Mouse (Mus musculus) neural tube, embryonic 13.5 days (tissue): ENCODE data around the gene Tigit. TPM values are rescaled to one million over a fixed set of nuclear protein-coding genes. Genes with fewer than 3 reads are reported as not detected.

Source experiments
- ATAC-seq: fragments of 200-750 bp; cut with Nextera tagmentation; 2 replicates; pipeline ENCODE4 v1.8.0; 2017; ENCODE audit warnings: low read depth, mild to moderate bottlenecking, moderate TSS enrichment, moderate library complexity
- H3K27ac ChIP-seq: fragments of 300-500 bp; sonication (generic); replicated peaks from 2 replicates; pipeline ENCODE4 v1.5.1; 2015; ENCODE audit warnings: moderate library complexity, mild to moderate bottlenecking, inconsistent platforms
- H3K27me3 ChIP-seq: fragments of 300-500 bp; sonication (generic); 2 replicates; pipeline ENCODE4 v1.6.1; 2015; ENCODE audit warnings: mild to moderate bottlenecking, inconsistent platforms
- H3K36me3 ChIP-seq: fragments of 300-500 bp; sonication (generic); 2 replicates; pipeline ENCODE4 v1.6.1; 2015; ENCODE audit warnings: mild to moderate bottlenecking, inconsistent platforms
- H3K4me1 ChIP-seq: fragments of 300-500 bp; sonication (generic); replicated peaks from 2 replicates; pipeline ENCODE4 v1.6.1; 2015; ENCODE audit warnings: inconsistent platforms
- H3K4me2 ChIP-seq: fragments of 300-500 bp; sonication (generic); 2 replicates; pipeline ENCODE4 v1.6.1; 2015; ENCODE audit warnings: inconsistent platforms, mild to moderate bottlenecking, moderate library complexity
- H3K4me3 ChIP-seq: fragments of 300-500 bp; sonication (generic); 2 replicates; pipeline ENCODE4 v1.5.1; 2015; ENCODE audit warnings: mild to moderate bottlenecking, inconsistent platforms
- H3K9ac ChIP-seq: fragments of 300-500 bp; sonication (generic); 2 replicates; pipeline ENCODE4 v1.6.1; 2015; ENCODE audit warnings: moderate library complexity, mild to moderate bottlenecking, inconsistent platforms
- H3K9me3 ChIP-seq: fragments of 300-500 bp; sonication (generic); 2 replicates; pipeline ENCODE4 v1.6.1; 2016; ENCODE audit warnings: inconsistent platforms
- WGBS: fragments of 180-500 bp; shearing (Covaris S2); methylation state at CpG from one replicate; pipeline ENCODE4 v1.1.7; 2015; 5-methylcytosine and 5-hydroxymethylcytosine counted together
- polyA plus RNA-seq: library from polyadenylated mRNA; unstranded; fragments of >200 nt; fragmentation: Nextera tagmentation; extraction: Ambion mirVana; gene quantifications from 2 replicates; pipeline ENCODE4 v1.2.1, GENCODE M21; 2015

Tigit gene
- polyA plus RNA-seq, 1 experiment from 2014 or later: not detected

- no peaks in the 10 kb centered on the region for H3K4me1 ChIP-seq
- no peak for ATAC-seq
- 76% methylated on average over 7 of the region's 7 CpGs for WGBS
Observed at GRCm38 (mm10) chr16:43695852-43696251, 31.9 kb upstream of the Tigit start.

GRCm38 (mm10) chr16:43694104-43694503, 30.2 kb upstream of the Tigit start:
- Histone ChIP-seq H3K9ac (no peak overlapping the region), H3K4me2 (no peak overlapping the region), H3K4me1 (no peaks in the 10 kb centered on the region), H3K9me3 (no peaks in the 10 kb centered on the region), H3K27ac (no peak overlapping the region), H3K4me3 (no peak overlapping the region), H3K27me3 (no peaks in the 10 kb centered on the region), H3K36me3 (no peaks in the 10 kb centered on the region)
- 94% methylated on average over 11 of the region's 11 CpGs for WGBS
- no peak for ATAC-seq

More at GRCm38 (mm10) chr16:43695852-43696251, 31.9 kb upstream of the Tigit start:
- H3K9me3 ChIP-seq: no peaks in the 10 kb centered on the region
- H3K36me3 ChIP-seq: no peaks in the 10 kb centered on the region
- H3K4me3 ChIP-seq: no peak overlapping the region
- no peaks in the 10 kb centered on the region for H3K27me3 ChIP-seq
- no peak overlapping the region for H3K9ac ChIP-seq
- no peak overlapping the region for H3K4me2 ChIP-seq
- H3K27ac ChIP-seq: no peak overlapping the region

GRCm38 (mm10) chr16:43692611-43693010, 28.7 kb upstream of the Tigit start:
- H3K9me3 ChIP-seq: no peaks in the 10 kb centered on the region
- H3K4me1 ChIP-seq: no peaks in the 10 kb centered on the region
- no peaks in the 10 kb centered on the region for H3K27me3 ChIP-seq
- H3K9ac ChIP-seq: no peak overlapping the region
- ATAC-seq: no peak
- no peak overlapping the region for H3K4me3 ChIP-seq
- 95% methylated on average over 4 of the region's 4 CpGs for WGBS
- no peaks in the 10 kb centered on the region for H3K36me3 ChIP-seq
- no peak overlapping the region for H3K4me2 ChIP-seq
- H3K27ac ChIP-seq: no peak overlapping the region

- Histone ChIP-seq H3K4me2 (no peak overlapping the region), H3K36me3 (no peaks in the 10 kb centered on the region), H3K4me1 (no peaks in the 10 kb centered on the region), H3K9me3 (no peaks in the 10 kb centered on the region), H3K9ac (no peak overlapping the region), H3K27ac (no peak overlapping the region), H3K27me3 (no peaks in the 10 kb centered on the region), H3K4me3 (no peak overlapping the region)
- WGBS: 96% methylated on average over 5 of the region's 5 CpGs
- ATAC-seq: no peak
Observed at GRCm38 (mm10) chr16:43691741-43692140, 27.8 kb upstream of the Tigit start.

DNA sequence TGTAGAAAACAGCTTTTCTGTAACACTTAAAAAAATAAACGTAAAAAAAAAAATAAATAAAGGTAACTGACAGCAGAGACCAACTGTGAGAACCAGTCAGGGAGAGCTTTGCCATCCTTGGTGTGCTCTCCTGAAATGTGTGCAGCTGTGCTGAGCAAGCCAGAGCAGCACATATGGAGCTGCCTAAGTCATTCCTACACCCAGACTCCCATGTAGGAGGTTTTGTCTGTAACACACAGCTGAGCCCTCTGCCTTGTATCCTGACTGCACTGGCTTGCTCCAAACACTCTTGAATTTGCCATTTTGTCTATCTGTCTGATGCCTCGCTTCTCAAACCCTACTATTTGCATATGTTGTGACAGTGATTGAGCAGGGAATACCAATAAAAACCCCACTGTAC, 27.0 kb upstream of the Tigit start:
- no peak for ATAC-seq

GRCm38 (mm10) chr16:43690211-43690690, 26.3 kb upstream of the Tigit start:
- WGBS: 90% methylated on average over 3 of the region's 3 CpGs
- H3K4me2 ChIP-seq: no peak overlapping the region
- H3K9ac ChIP-seq: no peak overlapping the region
- H3K36me3 ChIP-seq: no peaks in the 10 kb centered on the region
- no peak for ATAC-seq
- H3K9me3 ChIP-seq: no peaks in the 10 kb centered on the region
- H3K27me3 ChIP-seq: no peaks in the 10 kb centered on the region
- H3K4me3 ChIP-seq: no peak overlapping the region
- no peaks in the 10 kb centered on the region for H3K4me1 ChIP-seq
- H3K27ac ChIP-seq: no peak overlapping the region

More for the DNA sequence above, 27.0 kb upstream of the Tigit start:
- no peaks in the 10 kb centered on the region for H3K9me3 ChIP-seq
- H3K27me3 ChIP-seq: no peaks in the 10 kb centered on the region
- no peak overlapping the region for H3K27ac ChIP-seq
- no peak overlapping the region for H3K4me2 ChIP-seq
- WGBS: 83% methylated on average over 2 of the region's 2 CpGs
- no peak overlapping the region for H3K4me3 ChIP-seq
- no peaks in the 10 kb centered on the region for H3K36me3 ChIP-seq
- no peaks in the 10 kb centered on the region for H3K4me1 ChIP-seq
- H3K9ac ChIP-seq: no peak overlapping the region

DNA sequence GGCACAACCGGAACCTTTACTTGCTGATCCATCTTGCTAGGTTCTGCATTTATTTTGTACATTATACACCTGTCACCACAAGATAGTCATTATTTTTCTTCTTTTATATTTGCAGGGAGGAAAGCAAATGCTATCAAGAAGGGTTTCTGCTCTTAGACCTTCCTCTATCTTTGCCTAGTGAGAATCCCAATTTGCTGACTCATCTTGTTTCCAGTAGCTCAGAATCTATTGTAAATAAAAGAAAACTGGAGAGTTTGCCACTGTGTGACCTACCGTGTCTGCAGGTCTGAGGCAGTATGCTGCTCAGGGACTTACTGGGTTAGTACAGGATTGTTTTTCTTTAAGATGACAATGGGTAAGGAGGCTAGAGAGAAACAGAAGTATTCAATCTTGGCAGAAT, 24.0 kb upstream of the Tigit start:
- no peak overlapping the region for H3K4me2 ChIP-seq
- no peaks in the 10 kb centered on the region for H3K36me3 ChIP-seq
- no peak overlapping the region for H3K9ac ChIP-seq
- no peak overlapping the region for H3K27ac ChIP-seq
- no peaks in the 10 kb centered on the region for H3K9me3 ChIP-seq
- H3K4me3 ChIP-seq: no peak overlapping the region
- H3K4me1 ChIP-seq: no peaks in the 10 kb centered on the region
- no peaks in the 10 kb centered on the region for H3K27me3 ChIP-seq
- no peak for ATAC-seq
- WGBS: 82% methylated on average over 2 of the region's 2 CpGs

GRCm38 (mm10) chr16:43674400-43674799, 10.5 kb upstream of the Tigit start:
- WGBS: 72% methylated on average over 3 of the region's 3 CpGs

DNA sequence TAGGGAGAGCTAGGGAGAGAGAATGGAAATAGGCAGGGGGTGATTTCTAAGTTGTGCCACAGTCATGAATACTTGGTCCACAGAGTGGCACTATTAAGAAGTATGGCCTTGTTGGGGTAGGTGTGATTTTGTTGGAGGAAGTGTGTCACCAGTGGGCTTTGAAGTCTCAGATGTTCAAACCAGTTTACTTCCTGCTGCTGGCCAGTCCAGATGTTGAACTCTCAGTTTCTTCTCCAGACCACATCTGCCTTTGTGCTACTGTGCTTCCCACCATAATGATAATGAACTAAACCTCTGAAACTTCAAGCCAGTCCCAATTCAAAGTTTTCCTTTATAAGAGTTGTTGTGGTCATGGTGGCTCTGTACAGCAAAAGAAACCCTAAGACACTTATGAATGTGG, 8.8 kb upstream of the Tigit start:
- H3K27me3 ChIP-seq: no peaks in the 10 kb centered on the region
- H3K9ac ChIP-seq: no peak overlapping the region
- no peaks in the 10 kb centered on the region for H3K4me1 ChIP-seq
- no peak overlapping the region for H3K4me2 ChIP-seq
- H3K27ac ChIP-seq: no peak overlapping the region
- H3K9me3 ChIP-seq: no peaks in the 10 kb centered on the region
- no peak for ATAC-seq
- H3K36me3 ChIP-seq: no peaks in the 10 kb centered on the region
- no peak overlapping the region for H3K4me3 ChIP-seq

More at GRCm38 (mm10) chr16:43674400-43674799, 10.5 kb upstream of the Tigit start:
- Histone ChIP-seq H3K4me2 (no peak overlapping the region), H3K4me1 (no peaks in the 10 kb centered on the region), H3K4me3 (no peak overlapping the region), H3K27ac (no peak overlapping the region), H3K36me3 (no peaks in the 10 kb centered on the region), H3K27me3 (no peaks in the 10 kb centered on the region), H3K9ac (no peak overlapping the region), H3K9me3 (no peaks in the 10 kb centered on the region)
- ATAC-seq: no peak

DNA sequence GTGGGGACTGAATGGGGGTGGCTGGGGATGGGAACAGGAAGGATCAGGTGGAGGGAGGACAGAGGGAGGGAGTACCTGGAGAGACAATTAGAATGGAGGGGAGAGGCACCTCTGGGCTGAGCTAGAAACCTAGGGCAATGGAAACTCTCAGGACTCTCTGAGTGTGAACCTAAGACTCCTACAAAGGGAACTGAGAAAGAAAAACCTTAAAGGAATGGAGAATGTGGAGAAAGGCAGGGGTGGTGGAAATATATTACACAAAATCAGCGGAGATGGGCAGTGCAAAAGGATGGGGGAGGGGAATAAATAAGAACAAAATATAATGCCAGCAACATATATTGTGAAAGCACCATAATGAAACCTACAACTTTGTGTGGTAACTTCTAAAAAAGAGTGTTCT, 8.0 kb upstream of the Tigit start:
- ATAC-seq: no peak
- Histone ChIP-seq H3K4me2 (no peak overlapping the region), H3K27me3 (no peaks in the 10 kb centered on the region), H3K4me3 (no peak overlapping the region), H3K4me1 (no peaks in the 10 kb centered on the region), H3K9me3 (no peaks in the 10 kb centered on the region), H3K27ac (no peak overlapping the region), H3K36me3 (no peaks in the 10 kb centered on the region), H3K9ac (no peak overlapping the region)
- 88% methylated on average over 1 of the region's 1 CpGs for WGBS

GRCm38 (mm10) chr16:43668294-43668693, 4.3 kb upstream of the Tigit start:
- H3K4me2 ChIP-seq: no peak overlapping the region
- H3K27ac ChIP-seq: no peak overlapping the region
- no peaks in the 10 kb centered on the region for H3K4me1 ChIP-seq
- no peak overlapping the region for H3K4me3 ChIP-seq
- no peaks in the 10 kb centered on the region for H3K27me3 ChIP-seq
- WGBS: 91% methylated on average over 3 of the region's 3 CpGs
- H3K36me3 ChIP-seq: no peaks in the 10 kb centered on the region
- no peaks in the 10 kb centered on the region for H3K9me3 ChIP-seq
- no peak for ATAC-seq
- H3K9ac ChIP-seq: no peak overlapping the region

DNA sequence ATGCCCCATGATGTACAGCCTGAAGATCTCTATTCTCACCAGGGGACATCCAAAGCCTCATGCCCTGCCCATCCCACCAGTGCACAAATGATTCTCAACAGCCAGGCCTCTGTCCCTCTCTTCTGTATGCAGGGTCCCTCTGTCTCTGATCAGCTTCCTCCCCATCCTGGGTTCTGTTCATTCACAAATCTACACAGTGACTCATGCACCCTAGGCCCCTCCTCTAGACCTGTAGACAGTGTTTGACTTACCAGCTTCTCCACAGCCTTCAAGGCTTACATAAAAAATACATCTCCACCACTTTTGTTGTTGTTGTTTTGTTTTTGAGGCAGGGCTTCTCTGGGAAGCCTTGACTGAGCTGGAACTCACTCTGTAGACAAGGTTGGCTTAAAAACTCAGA, 915 bp upstream of the Tigit start:
- no peak overlapping the region for H3K9ac ChIP-seq
- H3K36me3 ChIP-seq: no peaks in the 10 kb centered on the region
- H3K4me1 ChIP-seq: no peaks in the 10 kb centered on the region

GRCm38 (mm10) chr16:43662124-43663004, 1.6 kb downstream of the Tigit start:
- no peaks in the 10 kb centered on the region for H3K36me3 ChIP-seq
- H3K4me2 ChIP-seq: no peak overlapping the region
- no peak overlapping the region for H3K4me3 ChIP-seq
- H3K4me1 ChIP-seq: no peaks in the 10 kb centered on the region
- WGBS: 89% methylated on average over 10 of the region's 10 CpGs
- no peak overlapping the region for H3K27ac ChIP-seq
- H3K9ac ChIP-seq: no peak overlapping the region
- no peaks in the 10 kb centered on the region for H3K27me3 ChIP-seq
- no peaks in the 10 kb centered on the region for H3K9me3 ChIP-seq
- ATAC-seq: no peak

More for the DNA sequence above, 915 bp upstream of the Tigit start:
- no peak overlapping the region for H3K4me3 ChIP-seq
- no peak overlapping the region for H3K27ac ChIP-seq
- no peak overlapping the region for H3K4me2 ChIP-seq
- no peaks in the 10 kb centered on the region for H3K27me3 ChIP-seq
- no peaks in the 10 kb centered on the region for H3K9me3 ChIP-seq
- ATAC-seq: no peak
